Comparison of ENCODE assay signal across 12 mouse cellular contexts in genomic region chr8:70595811-70596210, GRCm38 (mm10). TPM values are rescaled to one million over a fixed set of nuclear protein-coding genes. Genes with fewer than 3 reads are reported as not detected.
DNase-seq lines count a peak whose midpoint lies in the region; ATAC-seq lines count a peak whose summit lies in the region.
"Had no signal": no experiment of that assay in that cellular context is flagged by ENCODE, and none has a peak within 500 bp of the region (broad histone marks: within the 10 kb centered on the region; RNA-seq: fewer than 3 reads in every experiment).

No protein-coding gene starts in this region.

- H3K4me3 ChIP-seq in megakaryocyte, embryonic 14.5 days (replicated peaks) = peak overlapping the region; percentile 15
- H3K4me3 ChIP-seq in hindbrain, embryonic 13.5 days = peak overlapping the region; percentile 64; the same call in 1 of the 2 replicates
- no peak overlapping the region for H3K4me3 ChIP-seq in liver, embryonic 15.5 days (replicated peaks)
- H3K4me3 ChIP-seq: myocyte had no signal

- H3K36me3 ChIP-seq in megakaryocyte, embryonic 14.5 days (replicated peaks; ENCODE audit: low read length) = peaks cover 86% of the 10 kb centered on the region
- H3K36me3 ChIP-seq in hindbrain, embryonic 13.5 days = peaks cover 33% of the 10 kb centered on the region
- H3K36me3 ChIP-seq in liver, embryonic 15.5 days (replicated peaks) = peaks cover 44% of the 10 kb centered on the region

- intact Hi-C loops in heart, postnatal 14 days (cut with DNase I) = no loop called here

- peaks cover 72% of the 10 kb centered on the region for H3K4me1 ChIP-seq in megakaryocyte, embryonic 14.5 days
- peaks cover 75% of the 10 kb centered on the region for H3K4me1 ChIP-seq in hindbrain, embryonic 13.5 days (replicated peaks)
- peaks cover 90% of the 10 kb centered on the region for H3K4me1 ChIP-seq in liver, embryonic 15.5 days (replicated peaks)

- no peak for ATAC-seq in megakaryocyte, adult 5-6 weeks (ENCODE audit: poor library complexity, severe bottlenecking)
- ATAC-seq in hindbrain, embryonic 13.5 days (ENCODE audit: low FRiP score) = no peak
- no peak for ATAC-seq in liver, embryonic 15.5 days (ENCODE audit: insufficient read depth)
- ATAC-seq in erythroid progenitor cell, adult 5-6 weeks (replicated peaks; ENCODE audit: low FRiP score, poor library complexity, severe bottlenecking) = no peak
- ATAC-seq: intestine, embryonic 15.5 days; lung, postnatal 0 days had no signal

- 93% methylated on average over 12 of the region's 12 CpGs for WGBS in hindbrain, embryonic 13.5 days
- WGBS in liver, embryonic 15.5 days (ENCODE audit: insufficient replicate concordance) = 86% methylated on average over 12 of the region's 12 CpGs

- DNase-seq in heart, adult 11 months = peak; percentile 93
- no peak for DNase-seq in heart, postnatal 14 days
- DNase-seq in layer of hippocampus, postnatal 25 days (ENCODE audit: extremely low spot score in 1 of 2, low spot score in 1 of 2) = no peak

- no peaks in the 10 kb centered on the region for H3K27me3 ChIP-seq in megakaryocyte, embryonic 14.5 days (replicated peaks)
- H3K27me3 ChIP-seq in hindbrain, embryonic 13.5 days = peaks cover 15% of the 10 kb centered on the region
- no peaks in the 10 kb centered on the region for H3K27me3 ChIP-seq in liver, embryonic 15.5 days
- H3K27me3 ChIP-seq: intestine, embryonic 15.5 days had no signal

- no peak overlapping the region for H3K9ac ChIP-seq in hindbrain, embryonic 13.5 days
- no peak overlapping the region for H3K9ac ChIP-seq in liver, embryonic 15.5 days

- H3K27ac ChIP-seq in hindbrain, embryonic 13.5 days = no peak overlapping the region
- no peak overlapping the region for H3K27ac ChIP-seq in liver, embryonic 15.5 days (replicated peaks)
- H3K27ac ChIP-seq: intestine, embryonic 15.5 days had no signal

- no peaks in the 10 kb centered on the region for H3K9me3 ChIP-seq in megakaryocyte, embryonic 14.5 days
- H3K9me3 ChIP-seq in hindbrain, embryonic 13.5 days = no peaks in the 10 kb centered on the region
- no peaks in the 10 kb centered on the region for H3K9me3 ChIP-seq in liver, embryonic 15.5 days (replicated peaks)
- H3K9me3 ChIP-seq: intestine, embryonic 15.5 days had no signal

- H3K4me2 ChIP-seq in hindbrain, embryonic 13.5 days = peak overlapping the region; percentile 97; the same call in 1 of the 2 replicates
- peak overlapping the region; percentile 99; the same call in 1 of the 2 replicates for H3K4me2 ChIP-seq in liver, embryonic 15.5 days

RNA-seq across cellular contexts. Expression of gene Isyna1, which starts 1.6 kb away (rescaled TPM):
- 10 to 100 TPM; 25.8 to 27.7 TPM for total RNA-seq in heart, postnatal 14 days (2021)
- polyA plus RNA-seq in megakaryocyte, embryonic 14.5 days (2012; ENCODE audit: insufficient read depth, low replicate concordance) = 165 and 201 TPM in 2 replicates
- 11.8 and 11.9 TPM in 2 replicates for total RNA-seq in megakaryocyte, adult 5-6 weeks (2015)
- 13.9 and 15.7 TPM in 2 replicates for total RNA-seq in megakaryocyte, adult 5-6 weeks (2017)
- 121 and 125 TPM in 2 replicates for polyA plus RNA-seq in hindbrain, embryonic 13.5 days (2015; fragmentation: Nextera tagmentation; extraction: Ambion mirVana)
- 43.2 and 44.7 TPM in 2 replicates for polyA plus RNA-seq in liver, embryonic 15.5 days (2015; fragmentation: Nextera tagmentation; extraction: Ambion mirVana)
- 10 to 100 TPM; 41.5 to 47.0 TPM for total RNA-seq in layer of hippocampus, postnatal 25 days (2021)
- 5.8 and 15.9 TPM in 2 replicates for total RNA-seq in erythroid progenitor cell, adult 5-6 weeks (2015; ENCODE audit: low replicate concordance)
- 2.5 and 8.0 TPM in 2 replicates for total RNA-seq in erythroid progenitor cell, adult 5-6 weeks (2017; ENCODE audit: low replicate concordance)

RNA-seq across cellular contexts. Expression of gene Ssbp4, which starts 12.9 kb away (rescaled TPM):
- 10 to 100 TPM; 39.7 to 46.4 TPM for total RNA-seq in heart, postnatal 14 days (2021)
- 1,561 and 3,509 TPM in 2 replicates for polyA plus RNA-seq in megakaryocyte, embryonic 14.5 days (2012; ENCODE audit: insufficient read depth, low replicate concordance)
- total RNA-seq in megakaryocyte, adult 5-6 weeks (2015) = 35.7 and 38.2 TPM in 2 replicates
- 61.3 and 76.1 TPM in 2 replicates for total RNA-seq in megakaryocyte, adult 5-6 weeks (2017)
- 122 and 132 TPM in 2 replicates for polyA plus RNA-seq in hindbrain, embryonic 13.5 days (2015; fragmentation: Nextera tagmentation; extraction: Ambion mirVana)
- 37.8 and 47.7 TPM in 2 replicates for polyA plus RNA-seq in liver, embryonic 15.5 days (2015; fragmentation: Nextera tagmentation; extraction: Ambion mirVana)
- total RNA-seq in layer of hippocampus, postnatal 25 days (2021) = 100 to 1,000 TPM; 285 to 304 TPM
- 9.0 and 13.0 TPM in 2 replicates for total RNA-seq in erythroid progenitor cell, adult 5-6 weeks (2015; ENCODE audit: low replicate concordance)
- total RNA-seq in erythroid progenitor cell, adult 5-6 weeks (2017; ENCODE audit: low replicate concordance) = 18.1 and 30.6 TPM in 2 replicates

RNA-seq across cellular contexts. Expression of gene Lrrc25, which starts 20.1 kb away (rescaled TPM):
- total RNA-seq in heart, postnatal 14 days (2021) = 1 to 10 TPM; 1.8 to 2.5 TPM
- polyA plus RNA-seq in megakaryocyte, embryonic 14.5 days (2012; ENCODE audit: insufficient read depth, low replicate concordance) = 19.0 and 34.7 TPM in 2 replicates
- 62.2 and 64.6 TPM in 2 replicates for total RNA-seq in megakaryocyte, adult 5-6 weeks (2015)
- 29.3 and 33.8 TPM in 2 replicates for total RNA-seq in megakaryocyte, adult 5-6 weeks (2017)
- 1.5 and 1.9 TPM in 2 replicates for polyA plus RNA-seq in hindbrain, embryonic 13.5 days (2015; fragmentation: Nextera tagmentation; extraction: Ambion mirVana)
- 7.2 and 7.4 TPM in 2 replicates for polyA plus RNA-seq in liver, embryonic 15.5 days (2015; fragmentation: Nextera tagmentation; extraction: Ambion mirVana)
- 1 to 10 TPM in 1 of 2 experiments, under 1 TPM in 1; 0.63 to 1.0 TPM for total RNA-seq in layer of hippocampus, postnatal 25 days (2021)
- total RNA-seq in erythroid progenitor cell, adult 5-6 weeks (2015; ENCODE audit: low replicate concordance) = 2.5 and 11.7 TPM in 2 replicates
- 2.3 and 3.5 TPM in 2 replicates for total RNA-seq in erythroid progenitor cell, adult 5-6 weeks (2017; ENCODE audit: low replicate concordance)
- polyA plus RNA-seq: myocyte had no signal

RNA-seq across cellular contexts. Expression of gene Gdf15, which starts 36.4 kb away (rescaled TPM):
- 1 to 10 TPM in 1 of 2 experiments, under 1 TPM in 1; 0.41 to 1.6 TPM for total RNA-seq in heart, postnatal 14 days (2021)
- 2.5 and 4.5 TPM in 2 replicates for polyA plus RNA-seq in megakaryocyte, embryonic 14.5 days (2012; ENCODE audit: insufficient read depth, low replicate concordance)
- not detected in 2 replicates for total RNA-seq in megakaryocyte, adult 5-6 weeks (2015)
- not detected in 2 replicates for total RNA-seq in megakaryocyte, adult 5-6 weeks (2017)
- 0.12 and 0.14 TPM in 2 replicates for polyA plus RNA-seq in hindbrain, embryonic 13.5 days (2015; fragmentation: Nextera tagmentation; extraction: Ambion mirVana)
- polyA plus RNA-seq in liver, embryonic 15.5 days (2015; fragmentation: Nextera tagmentation; extraction: Ambion mirVana) = 3.4 and 4.3 TPM in 2 replicates
- under 1 TPM in 1 of 2 experiments, not detected in 1; 0.26 TPM for total RNA-seq in layer of hippocampus, postnatal 25 days (2021)
- total RNA-seq in erythroid progenitor cell, adult 5-6 weeks (2015; ENCODE audit: low replicate concordance) = not detected in 2 replicates
- not detected in 2 replicates for total RNA-seq in erythroid progenitor cell, adult 5-6 weeks (2017; ENCODE audit: low replicate concordance)
- polyA plus RNA-seq: erythroblast, embryonic 14.5 days had no signal

RNA-seq across cellular contexts. Expression of gene Ell, which starts 56.6 kb away (rescaled TPM):
- 10 to 100 TPM; 15.5 to 16.5 TPM for total RNA-seq in heart, postnatal 14 days (2021)
- polyA plus RNA-seq in megakaryocyte, embryonic 14.5 days (2012; ENCODE audit: insufficient read depth, low replicate concordance) = 58.8 and 65.3 TPM in 2 replicates
- 9.3 and 12.5 TPM in 2 replicates for total RNA-seq in megakaryocyte, adult 5-6 weeks (2015)
- total RNA-seq in megakaryocyte, adult 5-6 weeks (2017) = 11.1 and 11.9 TPM in 2 replicates
- 16.3 and 17.2 TPM in 2 replicates for polyA plus RNA-seq in hindbrain, embryonic 13.5 days (2015; fragmentation: Nextera tagmentation; extraction: Ambion mirVana)
- polyA plus RNA-seq in liver, embryonic 15.5 days (2015; fragmentation: Nextera tagmentation; extraction: Ambion mirVana) = 11.8 and 14.2 TPM in 2 replicates
- total RNA-seq in layer of hippocampus, postnatal 25 days (2021) = 10 to 100 TPM; 20.3 to 23.5 TPM
- 10.5 and 22.3 TPM in 2 replicates for total RNA-seq in erythroid progenitor cell, adult 5-6 weeks (2015; ENCODE audit: low replicate concordance)
- 2.8 and 15.5 TPM in 2 replicates for total RNA-seq in erythroid progenitor cell, adult 5-6 weeks (2017; ENCODE audit: low replicate concordance)
